Mouse (Mus musculus) right cerebral cortex, postnatal 25 days (tissue): ENCODE data around the gene Smn1.
A peak's percentile ranks its signal among the peaks of the same experiment; 100 is the strongest.
"Not testable (repeated sequence)": the region's sequence is repeated elsewhere in the genome, so short reads cannot be mapped to it uniquely, and the experiment has no call there.

Experiments
- DNase-seq: peaks from one replicate; pipeline ENCODE4 v3.0.0; 2022

Gene Smn1

DNA sequence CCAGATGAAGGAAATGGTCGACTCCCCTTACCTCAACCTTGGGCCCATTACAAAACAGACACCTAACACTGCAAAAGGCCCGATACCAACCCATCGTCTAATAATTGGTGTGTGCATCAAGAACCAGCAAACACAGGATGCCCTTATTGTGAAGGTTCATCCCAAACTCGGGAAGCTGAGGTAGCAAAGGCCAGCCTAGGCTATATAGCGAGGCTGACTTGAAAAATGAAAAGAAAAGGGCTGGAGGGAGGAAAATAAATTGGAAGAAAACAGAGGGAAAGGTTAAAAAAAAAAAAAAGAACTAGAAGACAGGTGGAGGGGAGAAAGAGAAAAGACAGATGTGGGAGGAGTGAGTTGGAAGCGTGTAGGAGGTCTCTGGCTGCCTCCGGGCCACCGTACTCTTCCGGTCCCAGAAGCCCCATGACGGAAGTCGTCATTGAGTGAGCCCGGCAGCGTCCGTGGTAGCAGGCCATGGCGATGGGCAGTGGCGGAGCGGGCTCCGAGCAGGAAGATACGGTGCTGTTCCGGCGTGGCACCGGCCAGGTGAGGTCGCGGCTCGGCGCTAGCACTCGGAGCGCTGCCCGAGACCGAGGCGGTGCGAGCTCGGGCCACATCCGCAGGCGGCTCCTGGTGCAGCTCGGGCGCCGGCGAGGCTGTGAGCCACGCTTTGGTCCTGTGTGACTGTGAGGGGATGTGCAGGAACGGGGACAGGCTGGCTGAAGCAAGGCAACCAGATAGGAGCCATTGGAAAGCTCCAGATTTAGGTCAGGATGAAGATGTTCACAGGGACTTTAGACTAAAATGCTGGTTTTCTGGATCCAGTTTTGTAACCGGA lies at the start of gene Smn1:
TSS of gene Smn1 (plus strand) at position 430 of the 835 bp plus-strand sequence.
- DNase-seq = peak; percentile 98

DNA sequence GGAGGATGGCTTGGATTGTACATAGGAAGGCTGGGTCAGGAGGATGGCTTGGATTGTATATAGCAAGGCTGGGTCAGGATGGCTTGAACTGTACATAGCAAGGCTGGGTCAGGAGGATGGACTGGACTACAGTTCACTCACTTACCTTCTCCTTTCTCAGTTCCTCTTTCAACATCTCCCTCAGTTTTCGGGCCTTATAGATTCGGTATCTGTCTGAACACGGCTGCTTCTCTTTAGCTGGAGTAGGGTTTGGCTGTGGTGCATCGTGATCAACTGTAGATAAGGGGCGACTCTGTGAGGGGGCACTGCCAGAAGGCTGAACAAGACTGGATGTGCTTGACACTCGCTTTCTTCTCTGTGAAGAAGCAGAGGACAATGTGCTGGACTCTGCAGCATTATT lies 25.8 kb upstream of the Smn1 start:
- no peak for DNase-seq

DNA sequence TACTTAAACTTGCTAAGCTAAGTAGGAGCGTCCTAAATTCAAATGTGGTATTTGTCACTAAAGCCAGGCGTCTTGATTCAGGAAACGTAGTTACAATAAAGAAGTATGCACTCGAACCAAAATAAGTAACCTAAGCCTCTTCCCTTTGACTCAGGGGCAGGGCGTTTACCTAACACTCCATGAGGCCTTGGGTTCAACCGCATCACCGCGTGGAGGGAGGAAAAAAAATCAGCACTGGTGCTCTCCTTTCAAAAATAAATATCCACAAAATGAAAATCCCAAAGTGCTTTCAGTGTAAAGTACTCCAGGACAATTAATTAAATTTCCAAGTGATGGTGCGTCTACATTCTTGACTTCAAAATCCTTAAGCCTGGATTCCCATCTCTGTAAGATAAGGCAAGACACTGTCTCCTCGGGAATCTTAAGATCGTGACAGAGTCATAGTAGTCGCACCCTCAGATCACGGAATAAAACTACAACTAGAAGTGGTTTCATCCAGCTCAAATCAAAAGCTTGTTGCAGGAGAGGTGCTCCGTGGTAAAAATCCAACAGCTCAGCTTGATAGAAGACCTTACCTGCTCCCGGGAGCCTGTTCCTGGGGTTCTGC lies 21.5 kb upstream of the Smn1 start:
- no peak for DNase-seq

DNA sequence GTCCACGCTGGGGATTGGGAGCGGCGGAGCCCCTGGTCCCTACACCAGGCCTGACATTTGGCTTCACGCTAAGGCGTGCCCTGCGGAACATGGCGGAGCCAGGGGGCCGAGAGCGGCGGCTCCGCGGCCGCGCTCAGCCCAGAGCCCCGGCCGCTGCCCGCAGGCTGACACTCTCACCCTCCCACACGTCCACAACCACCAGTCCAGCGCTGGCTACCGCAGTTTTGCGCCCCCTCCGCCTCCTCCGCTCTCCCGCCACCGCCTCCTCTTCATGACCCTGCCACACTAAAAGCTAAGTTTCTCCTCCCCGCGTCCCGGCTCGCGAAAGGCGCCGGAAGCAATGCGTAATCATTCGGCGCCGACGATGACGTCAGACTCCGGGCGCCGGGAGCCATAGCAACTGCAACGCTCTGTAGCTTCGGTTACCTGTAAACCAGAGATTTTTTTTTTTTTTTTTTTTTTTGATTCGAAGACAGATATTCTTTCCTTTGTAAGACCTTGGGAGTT lies 20.9 kb upstream of the Smn1 start, which contains the start of gene Bdp1:
TSS of gene Bdp1 (minus strand) at position 323 of the 507 bp plus-strand sequence.
- peak; percentile 96 for DNase-seq

DNA sequence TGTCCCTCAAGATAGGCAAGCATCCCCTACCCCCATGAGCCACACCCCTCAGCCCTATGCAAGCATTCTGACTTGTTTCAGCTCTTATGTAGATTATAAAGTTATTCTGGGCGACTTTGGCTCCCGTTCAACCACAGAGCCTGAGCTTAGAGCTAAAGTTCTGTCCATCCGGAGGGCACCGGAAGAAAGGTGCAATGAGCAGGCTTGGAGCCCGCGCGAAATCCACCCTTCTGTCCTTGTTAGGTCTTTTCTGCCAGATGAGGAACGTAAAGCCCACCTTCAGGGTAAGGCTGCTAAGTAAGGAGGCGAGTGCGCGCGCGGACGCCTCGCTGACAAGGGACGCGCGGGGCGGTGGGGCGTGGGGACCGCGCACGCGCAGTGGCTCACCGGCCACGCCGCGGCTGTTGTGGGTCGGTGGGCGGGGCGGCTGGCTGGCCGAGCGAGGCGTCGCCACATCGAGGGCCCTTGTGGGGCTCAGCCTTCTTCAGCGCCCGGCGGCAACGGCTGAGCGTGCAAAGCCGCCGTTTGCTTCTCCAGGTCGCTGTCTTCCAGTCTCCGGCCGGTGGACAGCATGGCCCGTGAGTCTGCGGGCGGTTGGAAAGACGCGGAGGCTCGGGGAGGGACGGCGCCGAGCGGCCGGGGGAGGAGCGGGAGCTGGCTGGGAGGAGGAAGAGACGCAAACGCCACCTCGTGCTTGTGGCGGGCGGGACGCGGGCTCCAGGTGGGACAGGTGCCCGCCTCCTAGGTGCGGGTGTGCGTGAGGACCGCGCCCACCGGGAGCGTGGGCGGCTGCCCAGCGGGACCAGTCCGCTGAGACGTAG lies 16.8 kb upstream of the Smn1 start, which contains the start of gene Serf1:
TSS of gene Serf1 (plus strand) at position 361 of the 821 bp plus-strand sequence.
- peak; percentile 88 for DNase-seq

DNA sequence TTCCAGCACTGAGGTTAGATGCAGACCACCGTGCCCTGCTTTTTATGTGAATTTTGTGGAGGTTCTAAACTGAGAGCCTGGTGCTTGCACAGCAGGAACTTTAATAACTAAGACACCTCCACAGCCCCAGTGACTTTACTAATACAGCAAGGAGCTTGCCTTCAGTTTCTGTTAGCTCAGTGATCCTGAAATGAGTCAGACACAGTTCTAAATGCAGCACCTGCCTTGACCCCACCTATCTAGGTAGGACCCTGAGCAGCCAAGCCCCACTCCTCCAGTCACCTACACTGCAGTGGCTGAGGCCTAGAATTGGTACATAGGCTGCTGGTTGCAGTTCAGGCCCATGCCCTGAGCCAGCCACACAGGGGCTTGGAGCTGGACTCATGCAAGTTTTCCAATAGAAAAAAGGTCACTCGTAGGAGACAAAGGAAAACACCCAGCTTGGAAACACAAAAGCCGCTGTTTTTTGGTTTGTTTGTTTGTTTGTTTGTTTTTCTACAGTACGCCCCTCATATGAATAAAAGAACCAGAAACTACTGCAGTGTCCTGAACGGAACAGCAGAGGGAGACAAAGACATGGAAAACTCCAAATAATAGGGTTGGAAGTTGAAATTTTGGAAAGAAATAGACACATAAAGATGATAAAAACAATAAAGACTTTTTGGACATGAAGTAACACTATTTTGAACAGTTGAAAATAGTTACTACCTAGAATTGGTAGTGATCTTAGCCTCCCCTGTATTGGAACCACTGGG lies 12.3 kb upstream of the Smn1 start:
- DNase-seq = no peak

DNA sequence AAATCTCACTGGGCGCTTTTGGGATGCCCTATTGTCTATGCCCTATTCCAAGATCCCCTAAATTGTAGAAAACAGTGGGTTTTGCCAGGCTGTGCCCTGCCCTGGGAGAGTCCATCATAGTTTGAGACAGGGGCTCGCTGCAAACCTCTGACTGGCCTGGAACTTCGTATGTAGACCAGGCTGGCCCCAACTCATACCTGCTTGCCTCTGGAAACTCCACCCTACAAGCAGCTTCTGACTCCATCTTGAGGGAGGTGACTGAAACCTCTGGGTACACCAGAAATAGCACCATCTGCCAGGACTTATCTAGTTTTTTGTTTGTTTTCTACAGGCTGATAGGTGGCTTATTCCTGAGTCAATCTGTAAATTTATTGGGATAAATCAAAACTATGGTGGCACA lies 682 bp upstream of the Smn1 start:
- DNase-seq = no peak

DNA sequence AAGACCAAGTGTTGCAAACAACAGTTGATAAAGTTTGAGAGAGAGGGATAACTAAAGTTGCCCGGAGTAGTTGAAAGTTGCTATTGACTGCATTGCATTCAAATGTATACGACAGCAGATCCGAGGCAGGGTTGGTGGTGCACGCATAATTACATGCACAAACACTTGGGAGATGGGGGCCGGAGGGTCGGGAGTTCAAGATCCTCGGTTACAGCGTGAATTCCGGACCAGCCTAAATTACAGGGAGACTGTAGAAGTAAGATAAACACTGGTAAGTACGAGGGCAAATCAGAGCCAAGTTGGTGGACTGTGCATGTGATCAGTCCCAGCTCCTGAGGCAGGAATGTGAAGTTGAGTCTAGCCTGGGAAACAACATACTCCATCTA lies 599 bp downstream of the Smn1 start:
- DNase-seq = no peak

DNA sequence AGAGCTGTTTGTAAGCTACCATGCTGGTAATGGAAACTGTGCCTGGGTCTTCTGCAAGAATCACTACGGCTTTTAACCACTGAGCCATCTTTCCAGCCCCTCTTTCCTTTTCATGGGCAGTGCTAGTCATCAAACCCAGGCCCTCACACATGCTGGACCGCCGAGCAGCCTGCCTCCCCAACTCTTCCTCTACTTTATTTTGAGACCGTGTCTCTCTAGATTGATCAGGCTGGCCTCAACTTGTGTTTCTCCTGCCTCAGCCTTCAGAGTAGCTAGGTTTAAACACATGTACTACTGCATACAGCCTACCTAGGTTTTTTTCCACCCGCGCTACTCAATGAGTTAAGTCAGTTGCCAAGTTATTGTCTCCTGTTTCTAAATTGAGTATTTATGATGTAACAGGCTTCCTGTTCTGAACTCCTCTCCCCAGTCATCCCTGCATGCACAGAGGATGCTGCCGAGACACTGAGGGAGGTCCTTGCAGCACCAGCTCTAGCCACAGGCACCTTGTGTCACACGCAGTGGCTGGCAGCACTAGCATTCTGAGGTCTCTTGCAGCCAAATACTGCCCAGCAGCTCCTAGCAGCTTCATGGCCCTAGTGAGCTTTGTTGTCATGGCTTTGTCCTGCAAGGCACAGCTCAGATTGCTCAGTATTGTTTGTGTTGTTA lies 17.1 kb downstream of the Smn1 start:
- DNase-seq = no peak

DNA sequence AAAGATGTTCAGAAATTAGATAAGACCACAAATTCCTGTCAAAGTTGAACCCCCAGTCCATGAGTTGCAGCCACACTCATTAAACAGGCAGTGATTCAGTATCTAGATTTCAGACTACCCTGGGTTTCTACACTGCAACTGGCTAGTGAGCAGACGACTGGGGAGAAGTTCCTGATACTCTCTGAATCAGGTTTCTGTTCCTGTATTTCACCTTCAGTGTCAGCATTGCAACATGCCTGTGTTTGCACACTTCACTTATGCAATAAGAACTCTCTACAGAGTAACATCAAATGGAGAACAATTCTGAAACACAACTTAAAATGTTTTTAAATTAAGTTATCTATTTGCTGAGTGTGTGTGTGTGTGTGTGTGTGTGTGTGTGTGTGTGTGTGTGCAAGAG lies 28.0 kb downstream of the Smn1 start:
- DNase-seq = no peak

DNA sequence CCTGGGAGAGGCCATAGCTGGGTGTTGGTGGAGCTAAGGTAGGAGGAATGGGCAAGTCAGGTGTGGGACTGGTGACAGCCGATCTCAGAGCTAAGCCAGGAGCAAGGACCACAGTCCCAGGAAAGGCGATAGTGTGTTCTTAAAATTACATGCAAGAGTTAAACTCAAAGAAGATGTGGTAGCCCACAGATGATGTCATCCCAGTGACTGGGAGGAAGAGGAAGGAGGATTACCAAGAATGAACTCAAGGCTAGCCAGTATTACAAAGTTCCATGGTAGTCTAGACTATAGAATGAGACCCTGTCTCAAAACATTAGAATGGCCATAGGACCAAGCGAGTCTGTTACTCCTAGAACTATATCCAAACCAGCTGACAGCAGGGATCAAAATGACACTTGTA lies 32.0 kb downstream of the Smn1 start:
- DNase-seq = no peak

DNA sequence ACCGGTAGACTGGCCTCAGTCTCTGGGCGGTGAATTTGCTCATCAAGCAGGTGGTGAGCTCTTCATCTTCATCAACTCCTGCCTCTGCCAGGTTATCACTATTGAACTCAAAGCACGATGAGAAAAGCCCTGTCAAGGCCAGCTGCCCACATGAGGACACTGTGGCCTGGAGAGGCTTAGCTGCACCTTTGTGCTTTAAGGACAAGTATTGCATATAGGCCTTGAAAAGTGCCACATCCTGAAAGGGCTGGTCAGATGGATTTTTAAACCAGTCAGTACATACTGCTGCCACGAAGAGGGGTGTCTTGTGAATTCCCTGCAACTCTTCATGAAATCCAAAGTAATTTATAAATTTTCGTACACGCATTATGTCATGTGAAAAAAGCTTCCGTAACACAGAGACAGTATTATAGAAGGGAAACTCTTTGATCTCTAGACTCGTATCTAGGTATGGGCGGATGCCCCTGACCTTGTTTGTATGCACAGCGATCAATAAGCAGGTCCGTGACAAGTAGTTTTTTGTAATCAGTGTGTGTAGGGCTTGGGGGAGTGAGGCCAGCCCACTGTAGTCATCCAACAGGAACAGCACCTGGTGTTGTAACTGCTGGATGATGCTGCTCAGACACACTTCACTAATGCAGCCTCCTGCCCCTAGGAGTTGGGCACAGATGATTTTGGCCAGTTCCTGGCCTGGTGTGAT lies 36.7 kb downstream of the Smn1 start:
- not testable (repeated sequence) for DNase-seq

DNA sequence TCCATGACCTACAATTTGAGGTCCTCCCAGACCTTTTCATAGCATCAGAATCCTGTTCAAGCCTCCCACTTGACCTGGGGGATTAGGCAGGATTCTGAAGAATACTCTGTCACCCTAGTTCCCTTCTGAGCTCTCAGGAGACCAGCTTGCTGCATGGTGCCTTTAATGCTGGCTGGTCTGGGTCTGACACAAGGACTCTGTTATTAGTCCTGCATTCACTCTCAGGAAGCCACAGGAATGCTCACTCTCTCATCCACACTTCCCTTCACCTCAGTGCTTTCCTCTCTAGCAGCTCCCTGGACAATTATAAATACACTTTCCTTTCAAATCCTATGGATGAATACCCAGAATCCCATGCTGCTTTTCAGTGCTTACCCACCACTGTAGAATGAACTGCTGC lies 37.8 kb downstream of the Smn1 start:
- not testable (repeated sequence) for DNase-seq

DNA sequence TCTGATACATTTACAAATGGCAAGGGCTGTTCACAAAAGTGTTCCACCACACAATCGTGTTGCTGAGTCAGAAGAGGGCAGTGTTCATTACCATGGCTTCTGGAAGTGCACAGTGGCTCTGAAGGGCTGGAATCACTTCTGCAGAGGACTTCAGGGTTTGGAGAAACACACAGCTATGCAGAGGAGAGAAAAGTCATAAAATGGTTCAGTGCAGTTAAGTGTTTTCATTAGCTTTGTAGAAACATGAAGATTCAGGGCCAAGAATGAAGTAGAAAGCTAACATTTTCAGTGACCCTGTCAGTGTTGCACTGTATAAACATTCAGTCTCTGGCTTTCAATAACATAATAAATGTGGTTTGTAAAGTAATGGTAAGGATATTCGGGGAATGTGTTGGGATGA lies 41.7 kb downstream of the Smn1 start:
- DNase-seq = not testable (repeated sequence)

DNA sequence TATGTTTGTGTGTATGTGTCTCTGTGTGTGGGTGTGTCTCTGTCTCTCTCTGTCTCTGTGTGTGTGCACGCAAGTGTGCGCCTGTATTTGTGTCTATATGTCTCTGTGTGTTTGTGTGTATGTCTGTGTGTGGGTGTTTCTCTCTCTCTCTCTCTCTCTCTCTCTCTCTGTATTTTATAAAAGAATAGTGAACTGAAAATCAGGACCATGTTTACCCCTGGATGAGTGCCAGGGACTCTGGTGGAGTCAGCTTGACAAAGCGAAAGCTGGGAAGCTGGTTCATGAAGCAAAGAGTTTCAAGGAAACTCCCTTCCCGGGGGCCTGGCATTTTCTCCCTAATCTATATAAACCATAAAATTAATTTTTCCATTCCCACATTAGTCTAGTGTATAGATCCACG lies 49.7 kb downstream of the Smn1 start:
- not testable (repeated sequence) for DNase-seq

DNA sequence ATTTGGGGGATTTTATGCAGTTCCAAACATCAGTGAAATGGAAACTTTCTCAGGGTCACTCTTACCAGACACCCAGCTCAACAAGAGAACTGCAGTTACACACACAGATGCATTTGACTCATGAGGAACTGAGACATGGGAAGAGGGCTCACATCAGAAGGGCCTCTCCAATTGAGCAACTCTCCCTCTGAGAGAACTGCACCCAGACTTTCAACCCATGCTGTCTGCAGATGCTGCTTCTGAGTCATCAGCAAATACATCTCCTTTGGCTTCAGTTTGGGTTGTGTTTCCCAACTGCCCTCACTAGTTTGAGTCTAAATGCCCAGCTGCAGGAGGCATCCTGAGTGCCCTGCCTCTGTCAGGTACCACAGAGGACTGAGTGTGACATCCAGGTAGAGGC lies 58.5 kb downstream of the Smn1 start:
- not testable (repeated sequence) for DNase-seq
